Mouse (Mus musculus): ENCODE measurements around the gene Phf8.

DNA sequence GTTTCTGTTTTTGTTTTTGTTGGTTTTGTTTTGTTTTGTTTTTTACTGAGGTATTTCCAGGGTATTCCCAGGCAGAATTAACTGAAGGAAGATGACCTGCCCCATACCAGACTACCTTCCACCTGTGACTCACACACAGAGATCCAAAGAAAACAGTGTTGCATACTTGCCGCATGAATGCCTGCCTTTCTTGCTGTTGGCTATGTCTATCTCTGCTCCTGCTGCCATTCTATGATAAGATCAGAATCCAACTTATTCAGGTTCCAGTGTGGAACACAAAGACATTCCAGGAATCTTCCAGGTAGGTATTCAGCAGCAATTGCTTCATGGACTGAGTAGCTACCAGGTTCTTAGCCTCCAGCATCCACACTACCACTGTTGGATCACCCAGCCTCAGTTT lies 10.6 kb upstream of the Phf8 start:
- TF ChIP-seq CTCF (IDR thresholded peaks at IDR 0.05) (no peak), EP300 (IDR thresholded peaks at IDR 0.05; ENCODE audit: insufficient read depth, low read depth, low read length) (no peak)

Measured in heart, adult 2 months (tissue).